Mouse (Mus musculus) urinary bladder, postnatal 4 days (tissue): Measurements from ENCODE around the gene Yy1.

Source experiments
- DNase-seq, 2 experiments: peaks; one replicate each; pipeline ENCODE4 v3.0.0; 2021 to 2022; ENCODE audit warnings: low spot score in 2 of 2

Gene Yy1

GRCm38 (mm10) chr12:108857109-108857508, 64.3 kb downstream of the Yy1 start:
- DNase-seq = no peak

GRCm38 (mm10) chr12:108857589-108858184, 64.9 kb downstream of the Yy1 start:
- peak in 1 of 2 experiments; percentile 36 for DNase-seq

GRCm38 (mm10) chr12:108858486-108858885, 65.7 kb downstream of the Yy1 start:
- no peak for DNase-seq

GRCm38 (mm10) chr12:108865007-108865494, 72.3 kb downstream of the Yy1 start:
- DNase-seq = no peak

GRCm38 (mm10) chr12:108869575-108869974, 76.8 kb downstream of the Yy1 start:
- DNase-seq = no peak
